Mouse (Mus musculus): ENCODE results near the gene Cacnb1. TPM values are rescaled to one million over a fixed set of nuclear protein-coding genes. Genes with fewer than 3 reads are reported as not detected.

The Cacnb1 gene
- polyA plus RNA-seq, 1 experiment: 5.7 TPM

DNA sequence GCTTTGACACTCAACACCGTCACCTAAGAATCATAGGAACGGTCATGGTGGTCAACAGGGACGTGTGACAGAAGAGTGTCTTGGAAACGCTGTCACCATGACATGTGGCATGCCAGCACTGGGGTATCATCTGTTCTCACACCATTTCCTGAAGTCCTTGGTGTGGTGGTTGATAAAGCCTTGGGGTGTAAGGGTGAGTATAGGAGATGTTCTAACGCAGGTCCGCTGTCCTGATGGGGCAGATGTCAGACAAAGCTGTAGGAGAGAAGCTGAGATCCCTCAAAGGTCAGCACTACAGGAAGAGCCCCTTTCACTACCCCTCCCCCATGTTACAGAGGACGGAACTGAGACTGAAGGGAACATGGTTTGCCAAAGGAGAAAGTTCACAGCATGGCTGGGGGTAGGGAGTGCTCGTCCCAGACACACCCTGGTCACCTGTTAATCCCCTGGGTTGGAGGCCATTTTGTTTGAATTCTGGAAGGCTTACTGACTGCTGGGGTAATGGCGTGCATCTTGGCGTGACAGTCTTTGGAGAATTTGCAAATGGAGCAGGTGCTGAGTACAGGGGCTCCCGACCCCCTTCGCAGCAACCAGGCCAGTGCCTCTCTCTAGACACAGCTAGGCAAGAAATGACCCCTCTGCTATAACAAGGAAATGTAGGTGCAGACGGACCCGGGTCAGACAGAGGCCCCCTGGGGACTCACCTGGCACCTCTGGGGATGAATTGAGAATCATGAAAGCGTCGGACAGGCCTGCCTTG lies 69.5 kb downstream of the Cacnb1 start:
- TF ChIP-seq POLR2A (IDR thresholded peaks at IDR 0.05; ENCODE audit: low read depth, low read length): no peak
- TF ChIP-seq CTCF (IDR thresholded peaks at IDR 0.05; ENCODE audit: extremely low read depth, insufficient read length, insufficient replicate concordance, low read depth, low read length): no peak
- H3K4me3 ChIP-seq (ENCODE audit: low read depth, low read length): no peak overlapping the region
- no peak overlapping the region for H3K27ac ChIP-seq (ENCODE audit: insufficient read depth, low read depth, low read length)
- 83% methylated on average over 16 of the region's 16 CpGs for WGBS
- peaks cover 3% of the 10 kb centered on the region; the same call in 1 of the 2 replicates for H3K4me1 ChIP-seq (ENCODE audit: control insufficient read depth, insufficient read depth, insufficient read length, low read length)
- H3K36me3 ChIP-seq (ENCODE audit: control insufficient read depth, insufficient read depth, low read length): no peaks in the 10 kb centered on the region
- no peaks in the 10 kb centered on the region for H3K27me3 ChIP-seq (ENCODE audit: control insufficient read depth, insufficient read depth, low read length)

DNA sequence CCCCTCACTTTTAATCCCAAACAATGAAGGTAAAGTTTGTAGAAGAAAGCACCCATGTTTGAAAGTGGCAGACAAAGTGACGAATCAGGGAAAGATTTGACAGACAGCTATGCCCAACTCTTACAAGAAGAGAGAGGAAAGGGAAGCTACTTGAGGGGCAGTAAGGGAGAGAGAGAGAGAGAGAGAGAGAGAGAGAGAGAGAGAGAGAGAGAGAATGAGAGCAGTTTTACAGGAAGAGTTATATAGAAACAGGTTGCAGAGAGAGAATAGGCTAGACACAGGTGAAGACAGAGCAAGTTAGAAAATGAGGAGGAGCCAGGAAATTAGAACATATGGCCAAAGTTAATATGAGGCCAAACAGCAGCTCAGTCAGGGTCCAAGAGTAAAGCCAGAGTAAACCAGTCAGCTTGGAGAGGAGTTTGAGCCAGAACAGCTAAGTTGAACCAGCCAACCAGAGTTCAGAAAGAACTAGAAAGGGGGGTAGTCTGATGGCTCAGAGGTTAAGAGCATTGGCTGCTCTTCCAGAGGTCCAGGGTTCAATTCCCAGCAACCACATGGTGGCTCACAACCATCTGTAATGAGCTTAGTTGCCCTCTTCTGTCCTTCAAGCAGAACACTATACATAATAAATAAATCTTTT lies 70.3 kb downstream of the Cacnb1 start:
- TF ChIP-seq CTCF (IDR thresholded peaks at IDR 0.05; ENCODE audit: extremely low read depth, insufficient read length, insufficient replicate concordance, low read depth, low read length) (no peak), POLR2A (IDR thresholded peaks at IDR 0.05; ENCODE audit: low read depth, low read length) (no peak)
- Histone ChIP-seq H3K4me1 (ENCODE audit: control insufficient read depth, insufficient read depth, insufficient read length, low read length) (peaks cover 3% of the 10 kb centered on the region; the same call in 1 of the 2 replicates), H3K27ac (ENCODE audit: insufficient read depth, low read depth, low read length) (no peak overlapping the region), H3K36me3 (ENCODE audit: control insufficient read depth, insufficient read depth, low read length) (no peaks in the 10 kb centered on the region), H3K27me3 (ENCODE audit: control insufficient read depth, insufficient read depth, low read length) (no peaks in the 10 kb centered on the region), H3K4me3 (ENCODE audit: low read depth, low read length) (no peak overlapping the region)
- 90% methylated on average over 1 of the region's 1 CpGs for WGBS

Other genes with a start within 250 kb of the Cacnb1 start
- gene 1700001P01Rik, start 247.1 kb downstream of the Cacnb1 start, polyA plus RNA-seq (2012; rRNA removed): not detected in 2 replicates
- gene Rpl23, start 240.6 kb downstream of the Cacnb1 start, polyA plus RNA-seq (2012; rRNA removed): 10.2 and 22.0 TPM in 2 replicates
- 165 and 397 TPM in 2 replicates for gene Lasp1, start 224.0 kb downstream of the Cacnb1 start, polyA plus RNA-seq (2012; rRNA removed)
- 0.43 and 0.44 TPM in 2 replicates for gene B230217C12Rik, start 182.3 kb downstream of the Cacnb1 start, polyA plus RNA-seq (2012; rRNA removed)
- gene Fbxo47, start 138.9 kb downstream of the Cacnb1 start, polyA plus RNA-seq (2012; rRNA removed): not detected in 2 replicates
- gene Plxdc1, start 36.6 kb downstream of the Cacnb1 start, polyA plus RNA-seq (2012; rRNA removed): 1.1 and 1.6 TPM in 2 replicates
- 0.55 and 1.1 TPM in 2 replicates for gene Arl5c, start 26.9 kb downstream of the Cacnb1 start, polyA plus RNA-seq (2012; rRNA removed)
- 393 and 501 TPM in 2 replicates for gene Rpl19, start 3.7 kb upstream of the Cacnb1 start, polyA plus RNA-seq (2012; rRNA removed)
- gene Stac2, start 30.4 kb upstream of the Cacnb1 start, polyA plus RNA-seq (2012; rRNA removed): 0.87 and 0.91 TPM in 2 replicates
- 4.3 and 9.9 TPM in 2 replicates for gene Fbxl20, start 127.4 kb upstream of the Cacnb1 start, polyA plus RNA-seq (2012; rRNA removed)
- 2.4 and 5.9 TPM in 2 replicates for gene Med1, start 170.3 kb upstream of the Cacnb1 start, polyA plus RNA-seq (2012; rRNA removed)
- gene Cdk12, start 180.0 kb upstream of the Cacnb1 start, polyA plus RNA-seq (2012; rRNA removed): 3.6 and 8.1 TPM in 2 replicates

Measured in small intestine, adult 2 months (tissue).